Mouse (Mus musculus) kidney, adult 8-10 months (tissue): ENCODE measurements at regions not wholly inside any gene's neighbourhood (a gene's known extent, or its start where the extent isn't known, plus 50 kb on each side); places are given as distances from the start of the nearest gene placed in this dataset.

Source experiments
- DNase-seq, 2 experiments: peaks; one replicate each; pipeline ENCODE4 v3.0.0; 2022

GRCm38 (mm10) chr9:23068101-23068791 is 154.6 kb upstream of the Bmper start:
- no peak for DNase-seq

GRCm38 (mm10) chr9:23069161-23069560 is 153.7 kb upstream of the Bmper start:
- DNase-seq = no peak

- peak in 1 of 2 experiments; percentile 8 for DNase-seq
These were observed 151.9 kb upstream of the Bmper start for GRCm38 (mm10) chr9:23071006-23071405.

GRCm38 (mm10) chr9:23072741-23073140 is 150.1 kb upstream of the Bmper start:
- DNase-seq = no peak

GRCm38 (mm10) chr9:23083562-23083961 is 139.3 kb upstream of the Bmper start:
- peak; percentile 36 to 77 for DNase-seq

- no peak for DNase-seq
These were observed 133.5 kb upstream of the Bmper start for GRCm38 (mm10) chr9:23089339-23089738.

- DNase-seq = no peak
These were observed 125.6 kb upstream of the Bmper start for GRCm38 (mm10) chr9:23097134-23097789.

- no peak for DNase-seq
These were observed 121.3 kb upstream of the Bmper start for GRCm38 (mm10) chr9:23101584-23101983.

- peak; percentile 6 to 11 for DNase-seq
These were observed 120.7 kb upstream of the Bmper start for GRCm38 (mm10) chr9:23101990-23102796.

GRCm38 (mm10) chr9:23111500-23111899 is 111.4 kb upstream of the Bmper start:
- DNase-seq = no peak

GRCm38 (mm10) chr9:23115026-23115425 is 107.8 kb upstream of the Bmper start:
- DNase-seq = no peak

- no peak for DNase-seq
These were observed 107.3 kb upstream of the Bmper start for GRCm38 (mm10) chr9:23115540-23115939.

GRCm38 (mm10) chr9:23116311-23116710 is 106.6 kb upstream of the Bmper start:
- DNase-seq = no peak

GRCm38 (mm10) chr9:23119811-23120210 is 103.1 kb upstream of the Bmper start:
- DNase-seq = peak; percentile 36 to 41

GRCm38 (mm10) chr9:23120814-23121213 is 102.1 kb upstream of the Bmper start:
- DNase-seq = no peak

GRCm38 (mm10) chr9:23122524-23122923 is 100.4 kb upstream of the Bmper start:
- DNase-seq = no peak

GRCm38 (mm10) chr9:23123452-23123851 is 99.4 kb upstream of the Bmper start:
- no peak for DNase-seq

GRCm38 (mm10) chr9:23125761-23126704 is 96.8 kb upstream of the Bmper start:
- no peak for DNase-seq

GRCm38 (mm10) chr9:23127338-23128017 is 95.4 kb upstream of the Bmper start:
- DNase-seq = no peak

GRCm38 (mm10) chr9:23128018-23128369 is 94.9 kb upstream of the Bmper start:
- DNase-seq = no peak

- no peak for DNase-seq
These were observed 88.9 kb upstream of the Bmper start for GRCm38 (mm10) chr9:23134006-23134405.
